Mouse (Mus musculus): Measurements from ENCODE around the gene Fosl1.
"Not testable (repeated sequence)": the region's sequence is repeated elsewhere in the genome, so short reads cannot be mapped to it uniquely, and the experiment has no call there.

The Fosl1 gene

DNA sequence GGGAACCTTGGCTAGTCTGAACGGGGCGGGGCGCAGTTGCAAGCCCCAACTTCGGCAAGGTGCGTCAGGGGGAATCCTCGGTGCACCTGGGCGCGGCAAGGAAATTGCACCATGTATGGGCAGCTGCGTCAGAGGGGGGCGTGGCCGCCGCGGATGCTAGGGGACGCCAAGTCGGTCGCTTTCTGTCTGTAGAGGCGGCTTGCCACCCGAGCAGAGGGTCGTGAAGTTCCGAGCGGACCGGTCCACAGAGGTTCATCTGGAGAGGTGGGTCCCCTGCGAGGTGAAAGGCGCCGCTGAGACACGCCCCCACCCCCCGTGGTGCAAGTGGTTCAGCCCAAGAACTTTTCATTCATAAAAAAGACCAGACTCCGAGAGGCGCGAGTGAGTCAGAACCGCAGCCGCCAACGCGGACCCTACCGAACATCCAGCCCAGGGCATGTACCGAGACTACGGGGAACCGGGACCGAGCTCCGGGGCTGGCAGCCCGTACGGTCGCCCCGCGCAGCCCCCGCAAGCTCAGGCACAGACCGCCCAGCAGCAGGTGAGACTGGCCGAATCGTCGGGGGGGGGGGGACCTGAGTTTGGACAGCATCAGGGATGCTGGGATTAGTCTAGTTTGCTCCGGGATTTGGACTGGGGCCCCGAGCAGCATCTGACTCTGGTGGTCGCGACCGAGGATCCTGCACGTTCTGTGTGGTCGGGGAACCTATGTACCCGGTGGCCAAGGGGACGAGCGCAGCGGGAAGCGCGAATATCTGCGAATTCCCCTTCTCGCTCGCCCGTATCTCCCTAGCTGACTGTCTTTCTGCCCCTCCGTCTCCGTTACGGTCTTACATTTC is at the start of gene Fosl1:
Gene Fosl1, plus strand, starts transcription at position 33 of the 839 bp plus-strand sequence.
- DNase-seq (ENCODE audit: low spot score): peak; percentile 70

DNA sequence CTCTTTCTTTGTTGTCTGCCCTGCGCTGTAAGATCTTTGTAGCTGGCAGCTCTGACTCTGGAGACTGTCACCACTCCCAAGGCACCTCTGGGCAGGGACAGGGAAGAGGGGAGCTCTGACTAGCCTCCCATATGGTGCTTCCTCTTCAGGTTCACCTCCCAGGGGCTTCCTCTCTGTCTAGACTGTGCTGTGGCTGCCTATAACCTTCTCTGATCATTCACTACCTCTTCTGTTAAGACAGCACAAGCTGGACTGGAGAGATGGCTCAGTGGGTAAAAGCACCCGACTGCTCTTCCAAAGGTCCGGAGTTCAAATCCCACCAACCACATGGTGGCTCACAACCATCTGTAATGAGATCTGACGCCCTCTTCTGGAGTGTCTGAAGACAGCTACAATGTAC is 46.3 kb upstream of the Fosl1 start:
- not testable (repeated sequence) for DNase-seq (ENCODE audit: low spot score)

- DNase-seq (ENCODE audit: low spot score): no peak
Measured at GRCm38 (mm10) chr19:5402293-5402692, 45.1 kb upstream of the Fosl1 start, which contains the start of gene Tsga10ip. Gene Tsga10ip (minus strand): TSS chr19:5402526.

GRCm38 (mm10) chr19:5405924-5406323 is 41.4 kb upstream of the Fosl1 start:
- no peak for DNase-seq (ENCODE audit: low spot score)

DNA sequence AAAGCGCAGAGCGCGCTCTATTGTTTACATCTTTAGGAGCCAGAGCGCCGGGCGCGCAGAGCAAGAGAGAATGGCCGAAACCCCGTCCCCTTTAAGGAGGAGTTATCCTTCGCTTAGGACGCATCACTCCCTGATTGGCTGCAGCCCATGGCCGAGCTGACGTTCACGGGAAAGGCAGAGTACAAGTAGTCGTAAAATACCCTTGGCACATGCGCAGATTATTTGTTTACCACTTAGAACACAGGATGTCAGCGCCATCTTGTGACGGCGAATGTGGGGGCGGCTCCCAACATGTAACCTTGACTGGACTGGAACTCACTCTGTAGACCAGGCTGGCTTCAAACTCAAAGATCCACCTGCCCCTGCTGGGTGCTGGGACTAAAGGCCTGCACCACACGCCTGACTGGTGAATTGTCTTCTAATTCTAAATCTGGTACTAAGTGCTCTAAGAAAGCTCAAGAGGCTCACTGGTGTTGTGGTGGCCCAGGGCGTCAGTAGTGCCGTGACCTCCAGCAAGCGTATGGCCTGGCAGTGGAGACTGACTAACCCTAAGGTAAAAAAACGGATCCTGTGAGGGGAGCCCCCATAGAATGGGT is 40.7 kb upstream of the Fosl1 start:
- DNase-seq (ENCODE audit: low spot score): peak; percentile 54

DNA sequence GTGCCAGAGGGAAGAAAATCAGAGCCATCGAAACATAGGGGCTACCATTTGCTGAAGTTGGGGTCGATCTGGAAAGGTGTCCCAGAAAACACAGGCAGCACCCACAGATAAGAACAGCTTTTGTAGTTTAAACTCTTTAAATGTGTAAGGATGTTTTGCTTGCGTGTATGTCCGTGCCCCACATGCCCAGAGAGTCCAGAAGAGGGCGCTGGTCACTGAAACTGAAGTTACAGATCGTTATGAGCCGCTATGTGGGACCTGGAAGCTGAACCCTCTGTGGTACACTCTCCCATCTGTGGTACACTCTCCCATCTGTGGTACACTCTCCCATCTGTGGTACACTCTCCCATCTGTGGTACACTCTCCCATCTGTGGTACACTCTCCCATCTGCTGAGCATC is 40.2 kb upstream of the Fosl1 start:
- DNase-seq (ENCODE audit: low spot score): peak; percentile 56

DNA sequence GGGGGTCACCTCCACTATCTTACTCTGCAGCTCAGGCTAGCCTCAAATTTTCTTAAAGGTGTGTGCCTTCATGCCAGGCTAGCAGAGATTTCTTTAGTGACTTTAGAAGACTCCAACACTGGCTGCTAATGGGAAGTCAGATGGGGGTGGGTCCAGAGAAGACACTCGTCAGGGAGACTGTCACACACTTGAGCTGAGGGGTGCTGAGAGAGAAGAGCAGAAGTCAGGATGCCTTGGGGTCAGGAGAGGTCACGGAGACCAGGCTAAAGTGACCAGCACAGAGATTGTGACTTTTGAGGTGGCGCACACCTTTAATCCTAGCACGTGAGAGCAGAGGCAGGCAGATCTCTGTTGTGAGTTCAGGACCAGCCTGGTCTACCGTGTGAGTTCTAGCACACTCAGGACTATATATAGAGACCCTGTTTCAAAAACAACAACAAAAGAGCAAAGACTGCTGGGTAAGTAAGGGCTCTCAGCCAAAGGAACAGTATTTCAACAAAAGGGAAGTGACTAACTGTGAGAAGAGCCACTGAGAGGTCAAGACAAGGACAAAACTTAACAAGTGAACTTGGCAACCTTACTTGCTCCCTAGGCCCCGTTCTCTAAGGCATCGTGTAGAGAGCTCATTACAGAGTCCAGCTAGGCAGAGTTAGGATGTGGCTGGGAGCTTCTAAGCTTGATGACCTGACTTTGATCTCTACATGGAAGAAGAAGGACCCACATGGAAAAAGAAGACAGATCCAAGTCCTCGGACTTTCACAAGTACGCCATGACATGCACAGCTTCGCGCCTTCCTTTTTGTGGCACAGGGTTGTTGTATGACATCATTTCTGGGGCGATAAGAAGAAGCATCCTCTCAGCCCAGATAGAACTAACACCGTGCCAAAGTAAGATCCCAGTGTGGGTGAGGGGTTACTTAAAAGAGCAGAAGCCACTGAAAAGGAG is 39.0 kb upstream of the Fosl1 start:
- DNase-seq (ENCODE audit: low spot score): no peak

- no peak for DNase-seq (ENCODE audit: low spot score)
Measured at GRCm38 (mm10) chr19:5409068-5409467, 38.3 kb upstream of the Fosl1 start.

DNA sequence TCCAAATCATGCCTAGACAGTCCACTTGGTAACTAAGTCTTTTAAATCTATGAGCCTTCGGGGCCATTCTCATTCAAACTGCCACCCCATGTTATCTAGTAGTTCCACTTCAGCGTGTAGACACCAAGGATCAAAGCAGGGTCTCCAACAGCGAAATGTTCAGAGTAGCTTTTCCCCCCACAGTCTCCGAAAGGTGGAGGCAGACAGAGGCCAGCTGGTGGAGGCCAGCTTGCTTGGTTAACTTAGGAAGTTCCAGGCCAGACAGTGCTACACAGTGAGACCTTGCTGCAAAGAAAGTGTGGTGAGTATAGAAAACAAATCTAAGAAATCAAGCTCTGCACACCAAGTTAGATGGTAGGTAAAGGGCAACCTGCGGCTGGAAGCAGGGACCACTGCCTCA is 36.7 kb upstream of the Fosl1 start:
- no peak for DNase-seq (ENCODE audit: low spot score)

DNA sequence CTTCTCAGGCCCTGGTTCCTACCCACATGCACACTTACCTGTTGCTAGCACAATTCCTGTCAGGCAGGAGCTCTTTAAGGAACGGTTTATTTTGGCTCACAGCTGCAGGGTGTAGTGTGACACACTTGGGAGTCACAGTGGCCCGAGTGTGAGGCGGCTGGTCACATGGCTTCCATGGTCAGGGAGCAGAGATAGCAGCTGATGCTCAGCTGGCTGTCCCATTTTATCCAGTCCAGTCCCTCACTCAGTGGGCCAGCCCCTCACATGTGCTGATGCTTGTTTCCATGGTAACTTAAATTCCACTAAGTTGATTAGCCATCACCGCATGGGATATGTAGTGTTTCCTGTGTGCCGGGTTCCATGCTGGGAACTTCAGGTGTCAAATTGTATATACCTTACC is 35.4 kb upstream of the Fosl1 start:
- no peak for DNase-seq (ENCODE audit: low spot score)

DNA sequence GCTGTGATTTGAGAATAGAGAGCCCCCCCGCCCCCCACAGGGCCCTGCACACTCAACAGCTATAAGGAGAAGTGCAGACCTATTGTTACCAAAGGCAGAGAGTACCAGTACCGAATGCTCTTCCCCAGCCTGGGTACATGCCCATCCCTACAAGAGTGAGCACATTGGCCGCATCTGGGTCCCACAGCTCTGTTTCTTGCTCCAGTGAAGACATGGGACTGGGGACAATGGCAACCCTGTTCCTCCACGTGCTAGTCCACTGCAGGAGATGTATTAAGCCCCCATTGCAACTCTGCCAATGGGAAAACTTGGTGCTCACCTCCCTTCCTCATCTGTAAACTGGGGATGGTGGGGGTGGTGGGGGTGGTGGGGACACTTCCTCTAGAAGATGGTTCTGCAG is 33.5 kb upstream of the Fosl1 start:
- no peak for DNase-seq (ENCODE audit: low spot score)

DNA sequence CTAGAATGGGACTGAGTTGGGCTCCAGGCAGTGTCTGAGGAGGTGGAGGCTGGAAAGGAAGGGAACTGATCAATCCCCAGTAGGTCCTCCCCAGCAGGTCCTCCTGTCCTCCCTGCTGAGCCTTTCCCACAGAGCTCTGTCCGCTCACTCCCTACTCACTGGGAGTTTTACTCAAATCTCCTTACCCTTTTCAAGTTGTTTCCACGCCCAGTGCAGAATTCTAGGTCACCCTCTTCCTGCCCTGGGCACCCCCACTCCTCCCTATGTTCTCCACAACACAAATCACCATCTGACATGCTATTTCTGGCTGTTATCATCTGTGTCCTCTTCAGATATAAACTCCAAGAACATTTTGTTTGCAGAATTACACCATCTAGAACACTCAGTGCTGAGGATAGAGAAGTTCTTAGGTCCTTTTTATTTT is 32.8 kb upstream of the Fosl1 start:
- peak; percentile 36 for DNase-seq (ENCODE audit: low spot score)

DNA sequence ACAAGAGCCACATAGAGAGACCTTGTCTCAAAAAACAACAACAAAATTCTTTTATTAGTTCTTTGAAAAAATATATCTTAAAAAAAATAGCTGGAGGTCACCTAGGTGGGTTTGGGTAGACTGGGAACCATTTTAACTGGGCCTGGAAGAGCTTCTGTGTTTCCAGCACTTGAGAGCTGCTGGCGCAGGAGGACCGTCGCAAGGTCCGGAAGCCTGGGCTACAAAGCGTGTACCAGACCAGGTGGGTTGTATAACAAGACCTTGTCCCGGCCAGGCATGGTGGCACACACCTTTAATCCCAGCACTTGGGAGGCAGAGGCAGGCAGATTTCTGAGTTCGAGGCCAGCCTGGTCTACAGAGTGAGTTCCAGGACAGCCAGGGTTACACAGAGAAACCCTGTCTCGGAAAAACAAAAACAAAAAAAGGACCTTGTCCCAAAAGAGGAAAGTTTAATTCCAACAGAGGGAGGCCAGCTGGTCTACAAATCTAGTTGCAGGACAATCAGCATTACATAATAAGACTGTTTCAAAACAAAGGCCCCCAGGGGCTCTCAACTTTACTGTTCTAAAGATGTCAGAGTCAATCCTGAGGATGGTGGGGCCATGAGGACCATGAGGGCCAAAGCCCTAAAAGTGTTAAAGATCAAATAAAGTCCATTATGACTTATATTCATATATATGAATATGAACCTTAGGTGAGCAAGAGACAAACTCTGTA is 28.4 kb upstream of the Fosl1 start:
- DNase-seq (ENCODE audit: low spot score): no peak

DNA sequence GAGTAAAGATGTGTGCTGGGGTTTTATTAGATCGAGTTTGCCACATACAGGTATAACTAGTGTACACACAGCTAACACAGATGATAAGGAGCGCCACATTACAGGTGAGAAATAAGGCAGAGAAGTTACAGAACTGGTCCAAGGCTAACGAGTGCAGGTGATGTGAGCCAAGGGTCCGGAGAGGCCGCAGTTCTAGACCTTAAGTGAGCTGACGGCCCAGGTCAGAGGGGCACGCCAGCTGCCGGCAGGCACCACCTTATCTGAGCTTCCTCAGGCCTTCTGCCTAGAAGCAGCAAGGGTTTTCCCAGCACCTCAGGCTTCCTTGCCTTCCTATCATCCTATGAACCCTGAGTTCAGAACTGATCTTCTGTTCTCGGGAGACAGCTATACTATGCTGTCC is 27.7 kb upstream of the Fosl1 start:
- no peak for DNase-seq (ENCODE audit: low spot score)

- DNase-seq (ENCODE audit: low spot score): no peak
Measured at GRCm38 (mm10) chr19:5420579-5420978, 26.8 kb upstream of the Fosl1 start.

DNA sequence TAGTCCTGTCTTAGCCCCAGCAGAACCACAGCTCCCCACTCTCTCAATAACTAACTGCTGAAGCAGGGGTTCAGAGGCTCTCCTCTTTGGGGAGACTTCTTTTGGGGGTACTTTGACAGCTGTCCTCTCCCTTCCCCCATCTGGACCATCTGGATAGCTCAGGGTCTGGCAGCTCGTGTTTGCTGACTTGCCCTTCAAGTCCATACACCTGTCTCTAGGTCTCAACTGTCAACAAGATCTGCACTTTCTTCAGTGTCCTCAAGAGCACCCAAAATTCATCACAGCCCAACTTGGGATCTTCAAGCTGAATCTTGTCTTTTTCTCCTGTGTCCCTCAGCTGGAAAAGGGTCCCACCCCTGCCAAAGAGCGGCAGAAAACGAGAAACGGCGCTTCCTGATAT is 25.6 kb upstream of the Fosl1 start:
- DNase-seq (ENCODE audit: low spot score): no peak

GRCm38 (mm10) chr19:5422267-5422666 is 25.1 kb upstream of the Fosl1 start:
- DNase-seq (ENCODE audit: low spot score): no peak

DNA sequence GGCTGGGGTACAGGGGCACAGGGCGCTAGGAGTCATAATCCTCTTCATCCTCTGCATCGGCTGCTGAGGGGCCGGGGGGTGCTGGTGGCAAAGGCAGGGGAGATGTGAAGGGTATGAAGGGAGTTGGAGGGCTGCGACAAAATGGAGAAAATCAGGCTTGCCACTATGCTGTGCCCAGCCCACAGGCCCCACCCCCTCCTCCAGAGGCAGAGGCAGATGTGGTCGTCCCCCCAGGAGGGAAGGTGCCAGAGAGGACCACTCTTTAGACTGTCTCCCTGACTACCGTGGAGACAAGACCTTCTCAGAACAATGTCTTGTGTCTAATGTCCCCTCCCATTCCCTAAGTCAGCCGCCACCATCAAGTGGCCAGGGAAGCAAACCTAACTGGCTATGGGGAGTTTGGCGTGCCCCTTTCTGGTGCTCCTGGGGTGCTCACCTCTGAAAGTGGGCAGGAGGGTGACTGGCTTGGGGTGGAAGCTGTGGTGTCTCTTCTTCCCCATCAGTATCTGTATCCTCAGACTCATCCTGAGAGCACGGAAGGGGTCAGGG is 24.4 kb upstream of the Fosl1 start:
- DNase-seq (ENCODE audit: low spot score): no peak

- DNase-seq (ENCODE audit: low spot score): no peak
Measured at GRCm38 (mm10) chr19:5423561-5423960, 23.8 kb upstream of the Fosl1 start.

GRCm38 (mm10) chr19:5424092-5424781 is 23.1 kb upstream of the Fosl1 start:
- DNase-seq (ENCODE audit: low spot score): peak; percentile 66
